Mouse (Mus musculus): ENCODE measurements at regions not wholly inside any gene's neighbourhood (a gene's known extent, or its start where the extent isn't known, plus 50 kb on each side); places are given as distances from the start of the nearest gene placed in this dataset.

GRCm38 (mm10) chr1:177616335-177617239 is 113.0 kb upstream of the 1700016C15Rik start:
- DNase-seq (ENCODE audit: low spot score in 2 of 2) = no peak

- DNase-seq (ENCODE audit: low spot score in 2 of 2) = no peak
Measured at GRCm38 (mm10) chr1:177620501-177621099, 109.0 kb upstream of the 1700016C15Rik start.

- DNase-seq (ENCODE audit: low spot score in 2 of 2) = no peak
Measured at GRCm38 (mm10) chr1:177621854-177622590, 107.6 kb upstream of the 1700016C15Rik start.

- DNase-seq (ENCODE audit: low spot score in 2 of 2) = no peak
Measured at GRCm38 (mm10) chr1:177623304-177623726, 106.3 kb upstream of the 1700016C15Rik start.

- no peak for DNase-seq (ENCODE audit: low spot score in 2 of 2)
Measured at GRCm38 (mm10) chr1:177623735-177624134, 105.9 kb upstream of the 1700016C15Rik start.

GRCm38 (mm10) chr1:177627814-177628213 is 101.8 kb upstream of the 1700016C15Rik start:
- DNase-seq (ENCODE audit: low spot score in 2 of 2) = no peak

- DNase-seq (ENCODE audit: low spot score in 2 of 2) = no peak
Measured at GRCm38 (mm10) chr1:177633966-177634602, 95.5 kb upstream of the 1700016C15Rik start.

GRCm38 (mm10) chr1:177637061-177637460 is 92.6 kb upstream of the 1700016C15Rik start:
- DNase-seq (ENCODE audit: low spot score in 2 of 2) = no peak

GRCm38 (mm10) chr1:177638381-177638780 is 91.2 kb upstream of the 1700016C15Rik start:
- no peak for DNase-seq (ENCODE audit: low spot score in 2 of 2)

GRCm38 (mm10) chr1:177639931-177640846 is 89.4 kb upstream of the 1700016C15Rik start:
- DNase-seq (ENCODE audit: low spot score in 2 of 2) = no peak

GRCm38 (mm10) chr1:177642712-177643467 is 86.7 kb upstream of the 1700016C15Rik start:
- no peak for DNase-seq (ENCODE audit: low spot score in 2 of 2)

GRCm38 (mm10) chr1:177643662-177644061 is 86.0 kb upstream of the 1700016C15Rik start:
- DNase-seq (ENCODE audit: low spot score in 2 of 2) = no peak

- DNase-seq (ENCODE audit: low spot score in 2 of 2) = no peak
Measured at GRCm38 (mm10) chr1:177644214-177644613, 85.4 kb upstream of the 1700016C15Rik start.

GRCm38 (mm10) chr1:177645327-177645726 is 84.3 kb upstream of the 1700016C15Rik start:
- DNase-seq (ENCODE audit: low spot score in 2 of 2) = no peak

- DNase-seq (ENCODE audit: low spot score in 2 of 2) = no peak
Measured at GRCm38 (mm10) chr1:177645897-177646535, 83.6 kb upstream of the 1700016C15Rik start.

- no peak for DNase-seq (ENCODE audit: low spot score in 2 of 2)
Measured at GRCm38 (mm10) chr1:177647876-177648275, 81.7 kb upstream of the 1700016C15Rik start.

GRCm38 (mm10) chr1:177648974-177649373 is 80.6 kb upstream of the 1700016C15Rik start:
- no peak for DNase-seq (ENCODE audit: low spot score in 2 of 2)

- DNase-seq (ENCODE audit: low spot score in 2 of 2) = no peak
Measured at GRCm38 (mm10) chr1:177651219-177651618, 78.4 kb upstream of the 1700016C15Rik start.

- DNase-seq (ENCODE audit: low spot score in 2 of 2) = no peak
Measured at GRCm38 (mm10) chr1:177663163-177663562, 66.5 kb upstream of the 1700016C15Rik start.
